Mouse (Mus musculus) kidney, adult 2 months (tissue): ENCODE data around the gene H2-DMb1.

Source experiments
- CTCF ChIP-seq: fragments of 200-500 bp; conservative IDR thresholded peaks from 2 replicates; pipeline ENCODE4 v1.5.1; 2011; ENCODE audit warnings: low read depth, mild to moderate bottlenecking, control low read depth, low read length, moderate library complexity, mixed read lengths; ENCODE audit not compliant: insufficient read depth, insufficient read length
- POLR2A ChIP-seq: fragments of 200-500 bp; IDR thresholded peaks from one replicate; pipeline ENCODE4 v1.6.1; 2011; ENCODE audit warnings: low read depth, low read length, control low read depth

DNA sequence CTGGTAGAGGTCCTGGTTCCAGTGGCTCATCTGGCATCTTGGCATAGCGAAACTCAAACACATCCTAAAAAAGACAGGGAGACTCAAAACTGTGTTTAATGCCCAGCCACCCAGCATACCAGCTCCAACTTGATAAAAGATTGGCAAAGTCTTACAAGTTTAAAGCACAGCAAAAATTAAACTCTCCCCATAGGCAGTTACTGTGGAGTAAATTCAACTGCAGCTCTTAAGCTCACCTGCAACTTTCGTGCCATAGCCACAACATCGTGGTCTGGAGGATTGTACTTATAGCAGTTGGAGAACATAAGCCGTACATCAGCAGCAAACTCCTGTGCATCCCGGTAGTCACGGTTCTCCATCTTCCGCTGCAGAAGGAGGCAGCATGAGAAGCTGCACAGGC, 38.8 kb upstream of the H2-DMb1 start:
- TF ChIP-seq CTCF (no peak), POLR2A (no peak)
